Comparison of ENCODE assay signal across 15 mouse cellular contexts in genomic region chr11:18940916-18941315, GRCm38 (mm10).
A peak's percentile ranks its signal among the peaks of the same experiment; 100 is the strongest.
DNase-seq lines count a peak whose midpoint lies in the region; ATAC-seq and TF ChIP-seq lines count a peak whose summit lies in the region.
"Had no signal": no experiment of that assay in that cellular context is flagged by ENCODE, and none has a peak within 500 bp of the region (broad histone marks: within the 10 kb centered on the region; RNA-seq: fewer than 3 reads in every experiment).

No protein-coding gene starts in this region.

- no peak overlapping the region for H3K27ac ChIP-seq in embryonic facial prominence, embryonic 14.5 days (replicated peaks; ENCODE audit: low read depth, low read length)
- no peak overlapping the region for H3K27ac ChIP-seq in embryonic facial prominence, embryonic 10.5 days (replicated peaks)
- no peak overlapping the region for H3K27ac ChIP-seq in intestine, embryonic 15.5 days
- H3K27ac ChIP-seq in intestine, embryonic 16.5 days (ENCODE audit: low read length) = no peak overlapping the region
- H3K27ac ChIP-seq in thymus, adult 2 months (ENCODE audit: control insufficient read depth, insufficient read depth, low read length) = no peak overlapping the region
- H3K27ac ChIP-seq: forebrain, embryonic 10.5 days; liver, embryonic 14.5 days; midbrain, embryonic 10.5 days had no signal

- H3K36me3 ChIP-seq in embryonic facial prominence, embryonic 14.5 days (ENCODE audit: control insufficient read depth, insufficient read depth, low read length) = no peaks in the 10 kb centered on the region
- H3K36me3 ChIP-seq in embryonic facial prominence, embryonic 10.5 days (replicated peaks) = peaks cover 8% of the 10 kb centered on the region; the same call in 1 of the 2 replicates
- no peaks in the 10 kb centered on the region for H3K36me3 ChIP-seq in intestine, embryonic 15.5 days
- H3K36me3 ChIP-seq in intestine, embryonic 16.5 days (ENCODE audit: control insufficient read depth, insufficient read depth, low read length) = no peaks in the 10 kb centered on the region
- peaks cover 1% of the 10 kb centered on the region for H3K36me3 ChIP-seq in C2C12 (ENCODE audit: control insufficient read depth, insufficient read depth)
- no peaks in the 10 kb centered on the region for H3K36me3 ChIP-seq in thymus, adult 2 months (ENCODE audit: control insufficient read depth, insufficient read depth, low read length)
- H3K36me3 ChIP-seq: forebrain, embryonic 10.5 days; midbrain, embryonic 10.5 days had no signal

- peak; percentile 38; the same call in 1 of the 2 replicates for ATAC-seq in embryonic facial prominence, embryonic 14.5 days (ENCODE audit: low read depth)
- ATAC-seq in intestine, embryonic 15.5 days = 0 out of 2 replicates have a peak, but pooled peaks have one; percentile 25
- ATAC-seq in intestine, embryonic 16.5 days = no peak
- ATAC-seq: Patski had no signal

- TF ChIP-seq CTCF in C2C12 (IDR thresholded peaks at IDR 0.05; ENCODE audit: control insufficient read depth, insufficient read depth, insufficient read length) = no peak
- no peak for TF ChIP-seq CTCF in thymus, adult 2 months (IDR thresholded peaks at IDR 0.05; ENCODE audit: borderline replicate concordance, control insufficient read depth, extremely low read depth, insufficient read depth, low read length, poor library complexity)

- no peaks in the 10 kb centered on the region for H3K79me3 ChIP-seq in C2C12 (ENCODE audit: low read depth)

- DNase-seq in embryonic facial prominence, embryonic 14.5 days (ENCODE audit: low spot score) = peak; percentile 78
- DNase-seq in embryonic facial prominence, embryonic 10.5 days (ENCODE audit: low spot score) = no peak
- DNase-seq in kidney, postnatal 10 days = peak; percentile 42
- DNase-seq in cerebellum, adult 11 months = no peak
- no peak for DNase-seq in thymus, adult 2 months
- DNase-seq: adrenal gland, postnatal 14 days; B cell, adult 2 months; cerebellum, adult 11-12 months had no signal

- H3K4me3 ChIP-seq in embryonic facial prominence, embryonic 14.5 days (ENCODE audit: low read depth, low read length) = no peak overlapping the region
- no peak overlapping the region for H3K4me3 ChIP-seq in embryonic facial prominence, embryonic 10.5 days
- H3K4me3 ChIP-seq in intestine, embryonic 15.5 days (replicated peaks) = no peak overlapping the region
- no peak overlapping the region for H3K4me3 ChIP-seq in intestine, embryonic 16.5 days (ENCODE audit: low read length)
- H3K4me3 ChIP-seq in C2C12 (ENCODE audit: insufficient read depth, poor library complexity, severe bottlenecking) = no peak overlapping the region
- no peak overlapping the region for H3K4me3 ChIP-seq in thymus, adult 2 months (ENCODE audit: control insufficient read depth, insufficient read depth, low read length)
- H3K4me3 ChIP-seq: forebrain, embryonic 10.5 days; midbrain, embryonic 10.5 days had no signal

- no peak overlapping the region for H3ac ChIP-seq in C2C12 (ENCODE audit: control insufficient read depth, insufficient read length, low read depth)

- no peaks in the 10 kb centered on the region for H3K9me3 ChIP-seq in embryonic facial prominence, embryonic 14.5 days (ENCODE audit: control insufficient read depth, low read length)
- no peaks in the 10 kb centered on the region for H3K9me3 ChIP-seq in embryonic facial prominence, embryonic 10.5 days
- H3K9me3 ChIP-seq in intestine, embryonic 15.5 days = no peaks in the 10 kb centered on the region
- H3K9me3 ChIP-seq in intestine, embryonic 16.5 days (ENCODE audit: control insufficient read depth, low read length) = no peaks in the 10 kb centered on the region
- H3K9me3 ChIP-seq: forebrain, embryonic 10.5 days; midbrain, embryonic 10.5 days had no signal

- peak overlapping the region; percentile 7; the same call in 1 of the 2 replicates for H3K4me2 ChIP-seq in embryonic facial prominence, embryonic 14.5 days (ENCODE audit: low read depth, low read length)
- H3K4me2 ChIP-seq in intestine, embryonic 15.5 days (replicated peaks) = no peak overlapping the region
- H3K4me2 ChIP-seq in intestine, embryonic 16.5 days (ENCODE audit: low read depth, low read length) = no peak overlapping the region

- peaks cover 8% of the 10 kb centered on the region for H3K79me2 ChIP-seq in C2C12 (ENCODE audit: control insufficient read depth, insufficient read depth)

- no peak overlapping the region for H3K9ac ChIP-seq in embryonic facial prominence, embryonic 14.5 days (ENCODE audit: low read depth, low read length)
- H3K9ac ChIP-seq in intestine, embryonic 15.5 days = no peak overlapping the region
- H3K9ac ChIP-seq in intestine, embryonic 16.5 days (ENCODE audit: low read depth, low read length) = no peak overlapping the region
- H3K9ac ChIP-seq: liver, embryonic 14.5 days had no signal

- WGBS in embryonic facial prominence, embryonic 14.5 days = 27% methylated on average over 4 of the region's 4 CpGs
- 29% methylated on average over 4 of the region's 4 CpGs for WGBS in embryonic facial prominence, embryonic 10.5 days
- 36% methylated on average over 4 of the region's 4 CpGs for WGBS in intestine, embryonic 15.5 days
- 37% methylated on average over 4 of the region's 4 CpGs for WGBS in intestine, embryonic 16.5 days
- 91% methylated on average over 4 of the region's 4 CpGs for WGBS in thymus, adult 2 months

- peaks cover 23% of the 10 kb centered on the region for H3K4me1 ChIP-seq in embryonic facial prominence, embryonic 14.5 days (ENCODE audit: control insufficient read depth, insufficient read depth, low read length)
- peaks cover 49% of the 10 kb centered on the region for H3K4me1 ChIP-seq in embryonic facial prominence, embryonic 10.5 days
- H3K4me1 ChIP-seq in intestine, embryonic 15.5 days (replicated peaks) = peaks cover 14% of the 10 kb centered on the region
- H3K4me1 ChIP-seq in intestine, embryonic 16.5 days (ENCODE audit: control insufficient read depth, insufficient read depth, low read length) = peaks cover 3% of the 10 kb centered on the region; the same call in 1 of the 2 replicates
- H3K4me1 ChIP-seq in thymus, adult 2 months (replicated peaks; ENCODE audit: control insufficient read depth, insufficient read depth, low read length) = no peaks in the 10 kb centered on the region

- TF ChIP-seq POLR2A in thymus, adult 2 months (IDR thresholded peaks at IDR 0.05; ENCODE audit: control insufficient read depth, extremely low read depth, insufficient read depth, low read length, poor library complexity) = no peak

- H3K27me3 ChIP-seq in embryonic facial prominence, embryonic 14.5 days (replicated peaks; ENCODE audit: control insufficient read depth, insufficient read depth, low read length) = no peaks in the 10 kb centered on the region
- peaks cover 4% of the 10 kb centered on the region; the same call in 1 of the 2 replicates for H3K27me3 ChIP-seq in embryonic facial prominence, embryonic 10.5 days (replicated peaks; ENCODE audit: low read depth, poor library complexity, severe bottlenecking)
- H3K27me3 ChIP-seq in intestine, embryonic 15.5 days (replicated peaks) = no peaks in the 10 kb centered on the region
- H3K27me3 ChIP-seq in intestine, embryonic 16.5 days (replicated peaks; ENCODE audit: control insufficient read depth, insufficient read depth, low read length) = no peaks in the 10 kb centered on the region
- H3K27me3 ChIP-seq in C2C12 (ENCODE audit: control insufficient read depth, insufficient read depth, insufficient read length) = no peaks in the 10 kb centered on the region
- no peaks in the 10 kb centered on the region for H3K27me3 ChIP-seq in thymus, adult 2 months (ENCODE audit: control insufficient read depth, insufficient read depth, low read length)
- H3K27me3 ChIP-seq: Patski had no signal

TF ChIP-seq in C2C12, 6 proteins besides CTCF, POLR2A, EP300 and RAD21:
- TF ChIP-seq MYOG (IDR thresholded peaks at IDR 0.05; ENCODE audit: control insufficient read depth, extremely low read depth, insufficient read length) (no peak), FOSL1 (IDR thresholded peaks at IDR 0.05; ENCODE audit: insufficient read depth, low read length, poor library complexity, severe bottlenecking) (peak; percentile 24), MYOD1 (IDR thresholded peaks at IDR 0.05; ENCODE audit: control insufficient read depth, insufficient read length, low read depth) (no peak), CEBPB (IDR thresholded peaks at IDR 0.05; ENCODE audit: low read depth) (no peak), USF1 (IDR thresholded peaks at IDR 0.05; ENCODE audit: low read depth) (no peak)

Comparison
In these comparisons a context has a peak if more than half of its experiments do, and no peak if none do; other contexts are left out.
1. DNase-seq: peak in embryonic facial prominence, embryonic 14.5 days (single experiment) and kidney, postnatal 10 days (single experiment); none in embryonic facial prominence, embryonic 10.5 days (single experiment), cerebellum, adult 11 months (single experiment) and thymus, adult 2 months (single experiment).